ENCODE assay signal across 9 mouse cellular contexts in the genomic region with DNA sequence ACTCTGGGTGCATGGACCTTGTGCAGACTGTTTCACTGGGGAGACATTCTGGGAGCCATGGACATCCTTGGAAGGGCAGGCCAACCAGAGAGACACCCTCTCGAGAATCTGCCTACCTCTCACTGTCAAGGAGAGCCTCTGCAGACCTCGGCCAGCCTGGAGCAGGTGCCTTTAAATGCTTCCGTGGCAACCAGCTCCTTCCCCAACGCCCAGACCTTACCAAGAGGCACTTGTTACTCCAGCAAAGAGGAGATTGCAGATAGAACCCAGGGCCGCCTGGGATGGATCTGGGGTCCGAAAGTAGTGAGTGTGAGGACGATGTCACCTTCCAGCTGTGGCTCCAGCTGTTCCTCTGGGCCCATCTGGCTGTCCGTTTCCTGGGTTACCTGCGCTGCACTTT. TPM values are rescaled to one million over a fixed set of nuclear protein-coding genes. Genes with fewer than 3 reads are reported as not detected.
DNase-seq lines count a peak whose midpoint lies in the region; ATAC-seq and TF ChIP-seq lines count a peak whose summit lies in the region.
"Had no signal": no experiment of that assay in that cellular context is flagged by ENCODE, and none has a peak within 500 bp of the region (broad histone marks: within the 10 kb centered on the region; RNA-seq: fewer than 3 reads in every experiment).

No protein-coding gene starts in this region.

- peak overlapping the region; percentile 99 for H3K27ac ChIP-seq in heart, embryonic 16.5 days (ENCODE audit: low read length)
- no peak overlapping the region for H3K27ac ChIP-seq in lung, embryonic 14.5 days (ENCODE audit: low read depth)
- peak overlapping the region; percentile 32; the same call in 1 of the 2 replicates for H3K27ac ChIP-seq in embryonic facial prominence, embryonic 10.5 days (replicated peaks)
- H3K27ac ChIP-seq in limb, embryonic 12.5 days: peak overlapping the region; percentile 14
- no peak overlapping the region for H3K27ac ChIP-seq in thymus, adult 2 months (ENCODE audit: control insufficient read depth, insufficient read depth, low read length)

- TF ChIP-seq CTCF in lung, embryonic 14.5 days (IDR thresholded peaks at IDR 0.05; ENCODE audit: low read depth): no peak
- TF ChIP-seq CTCF in thymus, adult 2 months (IDR thresholded peaks at IDR 0.05; ENCODE audit: borderline replicate concordance, control insufficient read depth, extremely low read depth, insufficient read depth, low read length, poor library complexity): no peak

- intact Hi-C loops in heart, postnatal 10 days (cut with DNase I): no loop called here

- no peaks in the 10 kb centered on the region for H3K9me3 ChIP-seq in heart, embryonic 16.5 days (replicated peaks; ENCODE audit: control insufficient read depth, low read length)
- no peaks in the 10 kb centered on the region for H3K9me3 ChIP-seq in lung, embryonic 14.5 days (ENCODE audit: low read depth, low read length)
- no peaks in the 10 kb centered on the region for H3K9me3 ChIP-seq in embryonic facial prominence, embryonic 10.5 days
- H3K9me3 ChIP-seq in limb, embryonic 12.5 days: no peaks in the 10 kb centered on the region

- DNase-seq in heart, postnatal 10 days: no peak
- DNase-seq in lung, embryonic 14.5 days: no peak
- no peak for DNase-seq in lung, postnatal 14 days
- DNase-seq in embryonic facial prominence, embryonic 10.5 days (ENCODE audit: low spot score): no peak
- no peak for DNase-seq in thymus, adult 2 months
- DNase-seq: cerebellum, adult 8-10 months had no signal

- peaks cover 13% of the 10 kb centered on the region for H3K36me3 ChIP-seq in heart, embryonic 16.5 days (ENCODE audit: control insufficient read depth, insufficient read depth)
- H3K36me3 ChIP-seq in lung, embryonic 14.5 days (ENCODE audit: insufficient read depth): peaks cover 45% of the 10 kb centered on the region
- H3K36me3 ChIP-seq in embryonic facial prominence, embryonic 10.5 days (replicated peaks): peaks cover 62% of the 10 kb centered on the region
- H3K36me3 ChIP-seq in limb, embryonic 12.5 days: peaks cover 47% of the 10 kb centered on the region
- H3K36me3 ChIP-seq in thymus, adult 2 months (ENCODE audit: control insufficient read depth, insufficient read depth, low read length): no peaks in the 10 kb centered on the region

- peak overlapping the region; percentile 0 for H3K4me3 ChIP-seq in heart, embryonic 16.5 days (ENCODE audit: low read length)
- no peak overlapping the region for H3K4me3 ChIP-seq in lung, embryonic 14.5 days (ENCODE audit: low read depth, low read length)
- peak overlapping the region; percentile 28; the same call in 1 of the 2 replicates for H3K4me3 ChIP-seq in embryonic facial prominence, embryonic 10.5 days
- H3K4me3 ChIP-seq in limb, embryonic 12.5 days (replicated peaks): no peak overlapping the region
- no peak overlapping the region for H3K4me3 ChIP-seq in thymus, adult 2 months (ENCODE audit: control insufficient read depth, insufficient read depth, low read length)

- H3K4me1 ChIP-seq in heart, embryonic 16.5 days (ENCODE audit: control insufficient read depth, insufficient read depth, low read length): peaks cover 56% of the 10 kb centered on the region
- H3K4me1 ChIP-seq in lung, embryonic 14.5 days (ENCODE audit: insufficient read depth): peaks cover 9% of the 10 kb centered on the region; the same call in 1 of the 2 replicates
- peaks cover 38% of the 10 kb centered on the region for H3K4me1 ChIP-seq in embryonic facial prominence, embryonic 10.5 days
- H3K4me1 ChIP-seq in limb, embryonic 12.5 days (replicated peaks): peaks cover 34% of the 10 kb centered on the region
- H3K4me1 ChIP-seq in thymus, adult 2 months (replicated peaks; ENCODE audit: control insufficient read depth, insufficient read depth, low read length): peaks cover 25% of the 10 kb centered on the region

- H3K27me3 ChIP-seq in heart, embryonic 16.5 days (ENCODE audit: control insufficient read depth, insufficient read depth, low read length): no peaks in the 10 kb centered on the region
- no peaks in the 10 kb centered on the region for H3K27me3 ChIP-seq in lung, embryonic 14.5 days (ENCODE audit: insufficient read depth, low read length)
- H3K27me3 ChIP-seq in embryonic facial prominence, embryonic 10.5 days (replicated peaks; ENCODE audit: low read depth, poor library complexity, severe bottlenecking): no peaks in the 10 kb centered on the region
- H3K27me3 ChIP-seq in limb, embryonic 12.5 days: no peaks in the 10 kb centered on the region
- H3K27me3 ChIP-seq in thymus, adult 2 months (ENCODE audit: control insufficient read depth, insufficient read depth, low read length): no peaks in the 10 kb centered on the region

- no peak for TF ChIP-seq POLR2A in thymus, adult 2 months (IDR thresholded peaks at IDR 0.05; ENCODE audit: control insufficient read depth, extremely low read depth, insufficient read depth, low read length, poor library complexity)

- H3K9ac ChIP-seq in heart, embryonic 16.5 days (ENCODE audit: low read length): peak overlapping the region; percentile 63
- H3K9ac ChIP-seq in lung, embryonic 14.5 days: peak overlapping the region; percentile 23; the same call in 1 of the 2 replicates
- H3K9ac ChIP-seq in limb, embryonic 12.5 days (replicated peaks): no peak overlapping the region

- peak overlapping the region; percentile 50 for H3K4me2 ChIP-seq in heart, embryonic 16.5 days (ENCODE audit: low read depth, low read length)
- no peak overlapping the region for H3K4me2 ChIP-seq in lung, embryonic 14.5 days
- peak overlapping the region; percentile 28; the same call in 1 of the 2 replicates for H3K4me2 ChIP-seq in limb, embryonic 12.5 days

- ATAC-seq in heart, embryonic 16.5 days (replicated peaks; ENCODE audit: extremely low read depth, insufficient read depth, low FRiP score): no peak
- ATAC-seq in lung, embryonic 14.5 days (ENCODE audit: insufficient read depth): no peak
- no peak for ATAC-seq in limb, embryonic 12.5 days (ENCODE audit: insufficient number of reproducible peaks, insufficient read depth, low FRiP score, low TSS enrichment, low read depth)

- 60% methylated on average over 9 of the region's 9 CpGs for WGBS in heart, embryonic 16.5 days
- 69% methylated on average over 9 of the region's 9 CpGs for WGBS in lung, embryonic 14.5 days
- WGBS in embryonic facial prominence, embryonic 10.5 days: 80% methylated on average over 9 of the region's 9 CpGs
- WGBS in limb, embryonic 12.5 days: 76% methylated on average over 9 of the region's 9 CpGs
- 93% methylated on average over 9 of the region's 9 CpGs for WGBS in thymus, adult 2 months

RNA-seq across cellular contexts. Expression of a gene that starts 5.4 kb away (rescaled TPM):
- polyA plus RNA-seq in heart, embryonic 16.5 days (2015; fragmentation: Nextera tagmentation; extraction: Ambion mirVana): 258 and 282 TPM in 2 replicates
- total RNA-seq in heart, postnatal 10 days (2021): 100 to 1,000 TPM; 398 to 429 TPM
- polyA plus RNA-seq in lung, embryonic 14.5 days (2014; fragmentation: Nextera tagmentation; extraction: Ambion mirVana): 121 and 136 TPM in 2 replicates
- polyA plus RNA-seq in embryonic facial prominence, embryonic 10.5 days (2016; fragmentation: Nextera tagmentation; extraction: Ambion mirVana): 150 and 153 TPM in 2 replicates
- polyA plus RNA-seq in limb, embryonic 12.5 days (2016; fragmentation: Nextera tagmentation; extraction: Ambion mirVana): 186 and 196 TPM in 2 replicates
- 57.8 and 59.0 TPM in 2 replicates for polyA plus RNA-seq in thymus, adult 2 months (2012; rRNA removed)

RNA-seq across cellular contexts. Expression of a gene that starts 19.3 kb away (rescaled TPM):
- polyA plus RNA-seq in heart, embryonic 16.5 days (2015; fragmentation: Nextera tagmentation; extraction: Ambion mirVana): 5.4 and 6.0 TPM in 2 replicates
- total RNA-seq in heart, postnatal 10 days (2021): 10 to 100 TPM; 30.6 to 39.0 TPM
- polyA plus RNA-seq in lung, embryonic 14.5 days (2014; fragmentation: Nextera tagmentation; extraction: Ambion mirVana): 16.0 and 17.3 TPM in 2 replicates
- 12.1 and 12.2 TPM in 2 replicates for polyA plus RNA-seq in embryonic facial prominence, embryonic 10.5 days (2016; fragmentation: Nextera tagmentation; extraction: Ambion mirVana)
- 13.0 and 14.4 TPM in 2 replicates for polyA plus RNA-seq in limb, embryonic 12.5 days (2016; fragmentation: Nextera tagmentation; extraction: Ambion mirVana)
- 153 and 190 TPM in 2 replicates for polyA plus RNA-seq in thymus, adult 2 months (2012; rRNA removed)

RNA-seq across cellular contexts. Expression of a gene that starts 22.9 kb away (rescaled TPM):
- polyA plus RNA-seq in heart, embryonic 16.5 days (2015; fragmentation: Nextera tagmentation; extraction: Ambion mirVana): 65.2 and 69.1 TPM in 2 replicates
- 1 to 10 TPM; 7.6 to 7.8 TPM for total RNA-seq in heart, postnatal 10 days (2021)
- polyA plus RNA-seq in lung, embryonic 14.5 days (2014; fragmentation: Nextera tagmentation; extraction: Ambion mirVana): 87.4 and 88.9 TPM in 2 replicates
- polyA plus RNA-seq in embryonic facial prominence, embryonic 10.5 days (2016; fragmentation: Nextera tagmentation; extraction: Ambion mirVana): 95.4 and 105 TPM in 2 replicates
- polyA plus RNA-seq in limb, embryonic 12.5 days (2016; fragmentation: Nextera tagmentation; extraction: Ambion mirVana): 52.2 and 54.3 TPM in 2 replicates
- polyA plus RNA-seq in thymus, adult 2 months (2012; rRNA removed): 170 and 243 TPM in 2 replicates

RNA-seq across cellular contexts. Expression of a gene that starts 23.1 kb away (rescaled TPM):
- polyA plus RNA-seq in heart, embryonic 16.5 days (2015; fragmentation: Nextera tagmentation; extraction: Ambion mirVana): 0.89 and 1.1 TPM in 2 replicates
- not detected for total RNA-seq in heart, postnatal 10 days (2021)
- polyA plus RNA-seq in lung, embryonic 14.5 days (2014; fragmentation: Nextera tagmentation; extraction: Ambion mirVana): 1.4 and 1.5 TPM in 2 replicates
- polyA plus RNA-seq in embryonic facial prominence, embryonic 10.5 days (2016; fragmentation: Nextera tagmentation; extraction: Ambion mirVana): 0.60 and 1.0 TPM in 2 replicates
- polyA plus RNA-seq in limb, embryonic 12.5 days (2016; fragmentation: Nextera tagmentation; extraction: Ambion mirVana): 0.73 and 1.6 TPM in 2 replicates
- polyA plus RNA-seq in thymus, adult 2 months (2012; rRNA removed): 1.1 and 1.2 TPM in 2 replicates
- polyA plus RNA-seq: frontal cortex, adult 2 months had no signal

RNA-seq across cellular contexts. Expression of a gene that starts 23.2 kb away (rescaled TPM):
- polyA plus RNA-seq in heart, embryonic 16.5 days (2015; fragmentation: Nextera tagmentation; extraction: Ambion mirVana): 1.0 and 1.2 TPM in 2 replicates
- total RNA-seq in heart, postnatal 10 days (2021): under 1 TPM; 0.20 to 0.22 TPM
- 0.50 and 0.64 TPM in 2 replicates for polyA plus RNA-seq in lung, embryonic 14.5 days (2014; fragmentation: Nextera tagmentation; extraction: Ambion mirVana)
- polyA plus RNA-seq in embryonic facial prominence, embryonic 10.5 days (2016; fragmentation: Nextera tagmentation; extraction: Ambion mirVana): 0.54 and 1.0 TPM in 2 replicates
- 0.40 and 0.63 TPM in 2 replicates for polyA plus RNA-seq in limb, embryonic 12.5 days (2016; fragmentation: Nextera tagmentation; extraction: Ambion mirVana)
- polyA plus RNA-seq in thymus, adult 2 months (2012; rRNA removed): 0.75 and 1.1 TPM in 2 replicates

Comparison
In these comparisons a context has a peak if more than half of its experiments do, and no peak if none do; other contexts are left out.
1. H3K27ac ChIP-seq: peak in heart, embryonic 16.5 days (single experiment), embryonic facial prominence, embryonic 10.5 days (single experiment) and limb, embryonic 12.5 days (single experiment); none in lung, embryonic 14.5 days (single experiment) and thymus, adult 2 months (single experiment).
2. H3K4me3 ChIP-seq: peak in heart, embryonic 16.5 days (single experiment) and embryonic facial prominence, embryonic 10.5 days (single experiment); none in lung, embryonic 14.5 days (single experiment), limb, embryonic 12.5 days (single experiment) and thymus, adult 2 months (single experiment).